Mouse (Mus musculus) cerebellum, postnatal 14 days (tissue): ENCODE measurements around the gene Olfr552.
"Not testable (repeated sequence)": the region's sequence is repeated elsewhere in the genome, so short reads cannot be mapped to it uniquely, and the experiment has no call there.

ENCODE experiments used
- DNase-seq, 2 experiments: peaks; one replicate each; pipeline ENCODE4 v3.0.0; 2021; ENCODE audit warnings: mixed read lengths in 2 of 2

Olfr552 gene

GRCm38 (mm10) chr7:102597378-102598031, at the start of gene Olfr552:
Gene Olfr552 (plus strand): TSS chr7:102597770.
- DNase-seq, result no peak

GRCm38 (mm10) chr7:102549570-102549969, 48.0 kb upstream of the Olfr552 start, which contains the start of gene Olfr549:
Gene Olfr549 (plus strand): TSS chr7:102549870.
- no peak for DNase-seq

- DNase-seq, result no peak
These were observed 44.3 kb upstream of the Olfr552 start for GRCm38 (mm10) chr7:102553279-102553678.

- DNase-seq, result peak; percentile 57 to 61
These were observed 32.3 kb upstream of the Olfr552 start, which contains the start of gene Trim21 for GRCm38 (mm10) chr7:102564999-102565997. Gene Trim21 (minus strand): TSS chr7:102565486.

- DNase-seq, result no peak
These were observed 31.4 kb upstream of the Olfr552 start for GRCm38 (mm10) chr7:102566219-102566618.

- no peak for DNase-seq
These were observed 26.4 kb upstream of the Olfr552 start, which contains the start of gene Olfr550 for GRCm38 (mm10) chr7:102571142-102571541. Gene Olfr550 (plus strand): TSS chr7:102571442.

GRCm38 (mm10) chr7:102573174-102573830, 24.3 kb upstream of the Olfr552 start:
- DNase-seq, result no peak

- no peak for DNase-seq
These were observed 21.6 kb upstream of the Olfr552 start for GRCm38 (mm10) chr7:102575998-102576397.

GRCm38 (mm10) chr7:102591786-102592185, 5.8 kb upstream of the Olfr552 start, which contains the start of gene Olfr551:
Gene Olfr551 (minus strand): TSS chr7:102591886.
- DNase-seq, result no peak

- no peak for DNase-seq
These were observed 20.5 kb downstream of the Olfr552 start, which contains the start of gene Olfr553 for GRCm38 (mm10) chr7:102618118-102618517. Gene Olfr553 (minus strand): TSS chr7:102618218.

- DNase-seq, result peak; percentile 49 to 61
These were observed 22.0 kb downstream of the Olfr552 start for GRCm38 (mm10) chr7:102619608-102620007.

- peak; percentile 4 to 14 for DNase-seq
These were observed 22.8 kb downstream of the Olfr552 start for GRCm38 (mm10) chr7:102620368-102620767.

- DNase-seq, result peak; percentile 62 to 65
These were observed 39.1 kb downstream of the Olfr552 start for GRCm38 (mm10) chr7:102636665-102637064.

- DNase-seq, result no peak
These were observed 40.6 kb downstream of the Olfr552 start, which contains the start of gene Olfr554 for GRCm38 (mm10) chr7:102638132-102638531. Gene Olfr554 (plus strand): TSS chr7:102638432.

- not testable (repeated sequence) for DNase-seq
These were observed 47.4 kb downstream of the Olfr552 start for GRCm38 (mm10) chr7:102644945-102645344.
